16 mouse cellular contexts compared by ENCODE assay signal in the genomic region with DNA sequence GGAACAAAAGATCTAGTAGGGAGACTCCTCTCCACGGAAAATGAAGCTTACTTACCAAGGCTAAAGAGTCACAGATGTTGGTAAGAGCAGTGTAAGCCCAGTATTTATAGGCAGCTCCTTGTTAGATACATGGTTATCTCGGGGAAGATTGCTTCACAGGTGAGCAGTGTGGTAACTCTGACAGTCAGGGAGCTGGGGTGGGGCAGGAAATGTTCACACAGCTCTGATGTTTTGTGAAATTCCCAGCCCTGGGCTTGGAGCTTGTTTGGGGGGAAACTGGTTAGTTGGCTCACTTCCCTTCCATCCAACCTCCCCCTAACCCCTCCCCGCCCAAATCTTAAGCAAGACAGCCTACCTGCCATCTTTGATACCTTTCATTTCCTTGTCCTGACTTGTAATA. TPM values are rescaled to one million over a fixed set of nuclear protein-coding genes. Genes with fewer than 3 reads are reported as not detected.
DNase-seq lines count a peak whose midpoint lies in the region; ATAC-seq lines count a peak whose summit lies in the region.
"Had no signal": no experiment of that assay in that cellular context is flagged by ENCODE, and none has a peak within 500 bp of the region (broad histone marks: within the 10 kb centered on the region; RNA-seq: fewer than 3 reads in every experiment).

A gene (minus strand): TSS at position 109 of the 400 bp plus-strand sequence.

- H3K27me3 ChIP-seq in liver, embryonic 11.5 days (replicated peaks; ENCODE audit: control insufficient read depth, insufficient read depth, low read length): no peaks in the 10 kb centered on the region
- H3K27me3 ChIP-seq in megakaryocyte, embryonic 14.5 days (replicated peaks): no peaks in the 10 kb centered on the region
- H3K27me3 ChIP-seq: embryonic facial prominence, embryonic 13.5 days had no signal

- no peak within 1 kb of the TSS for H3K4me3 ChIP-seq in liver, embryonic 11.5 days (ENCODE audit: low read depth, low read length)
- H3K4me3 ChIP-seq in megakaryocyte, embryonic 14.5 days (replicated peaks): no peak within 1 kb of the TSS
- H3K4me3 ChIP-seq: embryonic facial prominence, embryonic 13.5 days had no signal

- H3K9ac ChIP-seq in liver, embryonic 11.5 days (ENCODE audit: low read depth, low read length): no peak within 1 kb of the TSS
- H3K9ac ChIP-seq: embryonic facial prominence, embryonic 13.5 days had no signal

- WGBS in liver, embryonic 11.5 days: 58% methylated on average over 3 of the region's 3 CpGs

- H3K4me1 ChIP-seq in liver, embryonic 11.5 days (replicated peaks; ENCODE audit: control insufficient read depth, insufficient read depth, low read length): no peaks in the 10 kb centered on the region
- H3K4me1 ChIP-seq in megakaryocyte, embryonic 14.5 days: no peaks in the 10 kb centered on the region
- H3K4me1 ChIP-seq: embryonic facial prominence, embryonic 13.5 days had no signal

- DNase-seq in adrenal gland, postnatal 14 days: no peak
- DNase-seq in adrenal gland, adult 2 months: no peak
- DNase-seq in liver, embryonic 11.5 days (ENCODE audit: low spot score): no peak
- no peak for DNase-seq in liver
- DNase-seq in frontal cortex, postnatal 10 days (ENCODE audit: low spot score in 2 of 2): no peak
- DNase-seq: cerebellum, adult 11-12 months; heart, postnatal 36 days; kidney, adult 9 months; midbrain, embryonic 14.5 days; thymus, postnatal 4 days had no signal

- H3K4me2 ChIP-seq in liver, embryonic 11.5 days: no peak within 1 kb of the TSS
- H3K4me2 ChIP-seq: embryonic facial prominence, embryonic 13.5 days had no signal

- ATAC-seq in liver, embryonic 11.5 days (replicated peaks; ENCODE audit: low FRiP score): no peak
- no peak for ATAC-seq in erythroblast, adult 5-6 weeks (replicated peaks; ENCODE audit: low FRiP score, poor library complexity, severe bottlenecking)
- no peak for ATAC-seq in CD4-positive, CD25-positive, alpha-beta regulatory T cell, adult 4 months

- no peak within 1 kb of the TSS for H3K27ac ChIP-seq in liver, embryonic 11.5 days (ENCODE audit: low read depth, low read length)
- H3K27ac ChIP-seq: embryonic facial prominence, embryonic 13.5 days had no signal

- no peaks in the 10 kb centered on the region for H3K36me3 ChIP-seq in liver, embryonic 11.5 days (ENCODE audit: control insufficient read depth, insufficient read depth, low read length)
- no peaks in the 10 kb centered on the region for H3K36me3 ChIP-seq in megakaryocyte, embryonic 14.5 days (replicated peaks; ENCODE audit: low read length)
- H3K36me3 ChIP-seq: embryonic facial prominence, embryonic 13.5 days had no signal

- H3K9me3 ChIP-seq in liver, embryonic 11.5 days (ENCODE audit: control insufficient read depth, low read length): no peaks in the 10 kb centered on the region
- H3K9me3 ChIP-seq in megakaryocyte, embryonic 14.5 days: no peaks in the 10 kb centered on the region
- H3K9me3 ChIP-seq: embryonic facial prominence, embryonic 13.5 days had no signal

RNA-seq across cellular contexts. Expression of the gene that starts here (rescaled TPM):
- total RNA-seq in adrenal gland, postnatal 14 days (2021): 12.2 and 30.5 TPM in 2 replicates
- total RNA-seq in adrenal gland, adult 2 months (2021): 1 to 10 TPM; 2.7 to 3.9 TPM
- polyA plus RNA-seq in adrenal gland, adult 2 months (2012; rRNA removed): not detected in 2 replicates
- 93.3 and 95.1 TPM in 2 replicates for polyA plus RNA-seq in liver, embryonic 11.5 days (2014; fragmentation: Nextera tagmentation; extraction: Ambion mirVana)
- total RNA-seq in erythroblast, adult 5-6 weeks (2015; ENCODE audit: low replicate concordance): 13,871 and 15,956 TPM in 2 replicates
- 4,543 and 6,947 TPM in 2 replicates for total RNA-seq in erythroblast, adult 5-6 weeks (2017; ENCODE audit: low replicate concordance)
- polyA plus RNA-seq in megakaryocyte, embryonic 14.5 days (2012; ENCODE audit: insufficient read depth, low replicate concordance): 33.8 TPM in 1 of 2 replicates, not detected in the other
- polyA plus RNA-seq in CD4-positive, CD25-positive, alpha-beta regulatory T cell, adult 4 months (2017; shearing (Covaris generic)): not detected
- total RNA-seq: MEL had no signal
- polyA plus RNA-seq: small intestine, adult 2 months had no signal

Comparison
In these comparisons a context has a peak if more than half of its experiments do, and no peak if none do; other contexts are left out.
1. RNA of the gene that starts here (total RNA-seq): 4,543 to 15,956 TPM in erythroblast, adult 5-6 weeks; 12.2 to 30.5 TPM in adrenal gland, postnatal 14 days and 2.7 to 3.9 TPM in adrenal gland, adult 2 months; every median in the first group is over 100 times any median in the second.